Mouse (Mus musculus): ENCODE measurements around the gene Samd8. TPM values are rescaled to one million over a fixed set of nuclear protein-coding genes. Genes with fewer than 3 reads are reported as not detected.

The Samd8 gene
- polyA plus RNA-seq, 1 experiment, result 4.4 TPM

- TF ChIP-seq POLR2A (IDR thresholded peaks at IDR 0.05; ENCODE audit: borderline replicate concordance, control insufficient read depth, low read depth, low read length), result no peak
- TF ChIP-seq CTCF (IDR thresholded peaks at IDR 0.05; ENCODE audit: control insufficient read depth, insufficient read depth, low read length), result no peak
- H3K4me3 ChIP-seq (replicated peaks; ENCODE audit: control insufficient read depth, low read depth, low read length), result no peak overlapping the region
- no peak overlapping the region for H3K27ac ChIP-seq (ENCODE audit: control insufficient read depth, insufficient read depth, low read depth, low read length, poor library complexity)
- WGBS, result 44% methylated on average over 15 of the region's 15 CpGs
- H3K4me1 ChIP-seq (ENCODE audit: control insufficient read depth, insufficient read depth, low read length), result peaks cover 3% of the 10 kb centered on the region; the same call in 1 of the 2 replicates
These were observed 2.0 kb upstream of the Samd8 start for GRCm38 (mm10) chr14:21748142-21748870.

- Histone ChIP-seq H3K4me3 (replicated peaks; ENCODE audit: control insufficient read depth, low read depth, low read length) (peak within 1 kb of the TSS; percentile 83), H3K27ac (ENCODE audit: control insufficient read depth, insufficient read depth, low read depth, low read length, poor library complexity) (peak within 1 kb of the TSS; percentile 88), H3K4me1 (ENCODE audit: control insufficient read depth, insufficient read depth, low read length) (no peaks in the 10 kb centered on the region; the same call in 1 of the 2 replicates)
- WGBS, result under 1% methylated on average over 26 of the region's 26 CpGs
- TF ChIP-seq POLR2A (IDR thresholded peaks at IDR 0.05; ENCODE audit: borderline replicate concordance, control insufficient read depth, low read depth, low read length) (no peak; the same call in 1 of the 2 replicates), CTCF (IDR thresholded peaks at IDR 0.05; ENCODE audit: control insufficient read depth, insufficient read depth, low read length) (no peak)
These were observed 681 bp downstream of the Samd8 start, which contains the start of gene Dusp13 for GRCm38 (mm10) chr14:21750881-21751542. TSS of gene Dusp13 (minus strand) at chr14:21751181.

- no peak for TF ChIP-seq CTCF (IDR thresholded peaks at IDR 0.05; ENCODE audit: control insufficient read depth, insufficient read depth, low read length)
- no peak for TF ChIP-seq POLR2A (IDR thresholded peaks at IDR 0.05; ENCODE audit: borderline replicate concordance, control insufficient read depth, low read depth, low read length)
- WGBS, result 94% methylated on average over 3 of the region's 3 CpGs
- H3K4me3 ChIP-seq (replicated peaks; ENCODE audit: control insufficient read depth, low read depth, low read length), result no peak overlapping the region
- H3K4me1 ChIP-seq (ENCODE audit: control insufficient read depth, insufficient read depth, low read length), result no peaks in the 10 kb centered on the region; the same call in 1 of the 2 replicates
- no peak overlapping the region for H3K27ac ChIP-seq (ENCODE audit: control insufficient read depth, insufficient read depth, low read depth, low read length, poor library complexity)
These were observed 2.1 kb downstream of the Samd8 start for GRCm38 (mm10) chr14:21752411-21752810.

GRCm38 (mm10) chr14:21753367-21753766, 3.0 kb downstream of the Samd8 start:
- no peak for TF ChIP-seq POLR2A (IDR thresholded peaks at IDR 0.05; ENCODE audit: borderline replicate concordance, control insufficient read depth, low read depth, low read length)
- TF ChIP-seq CTCF (IDR thresholded peaks at IDR 0.05; ENCODE audit: control insufficient read depth, insufficient read depth, low read length), result no peak
- Histone ChIP-seq H3K4me3 (replicated peaks; ENCODE audit: control insufficient read depth, low read depth, low read length) (no peak overlapping the region), H3K27ac (ENCODE audit: control insufficient read depth, insufficient read depth, low read depth, low read length, poor library complexity) (no peak overlapping the region), H3K4me1 (ENCODE audit: control insufficient read depth, insufficient read depth, low read length) (no peaks in the 10 kb centered on the region; the same call in 1 of the 2 replicates)
- 78% methylated on average over 4 of the region's 4 CpGs for WGBS

GRCm38 (mm10) chr14:21761560-21761959, 11.2 kb downstream of the Samd8 start:
- no peak overlapping the region for H3K4me3 ChIP-seq (replicated peaks; ENCODE audit: control insufficient read depth, low read depth, low read length)
- TF ChIP-seq CTCF (IDR thresholded peaks at IDR 0.05; ENCODE audit: control insufficient read depth, insufficient read depth, low read length), result no peak
- TF ChIP-seq POLR2A (IDR thresholded peaks at IDR 0.05; ENCODE audit: borderline replicate concordance, control insufficient read depth, low read depth, low read length), result no peak
- H3K27ac ChIP-seq (ENCODE audit: control insufficient read depth, insufficient read depth, low read depth, low read length, poor library complexity), result no peak overlapping the region
- H3K4me1 ChIP-seq (ENCODE audit: control insufficient read depth, insufficient read depth, low read length), result peaks cover 2% of the 10 kb centered on the region; the same call in 1 of the 2 replicates
- 91% methylated on average over 9 of the region's 9 CpGs for WGBS

DNA sequence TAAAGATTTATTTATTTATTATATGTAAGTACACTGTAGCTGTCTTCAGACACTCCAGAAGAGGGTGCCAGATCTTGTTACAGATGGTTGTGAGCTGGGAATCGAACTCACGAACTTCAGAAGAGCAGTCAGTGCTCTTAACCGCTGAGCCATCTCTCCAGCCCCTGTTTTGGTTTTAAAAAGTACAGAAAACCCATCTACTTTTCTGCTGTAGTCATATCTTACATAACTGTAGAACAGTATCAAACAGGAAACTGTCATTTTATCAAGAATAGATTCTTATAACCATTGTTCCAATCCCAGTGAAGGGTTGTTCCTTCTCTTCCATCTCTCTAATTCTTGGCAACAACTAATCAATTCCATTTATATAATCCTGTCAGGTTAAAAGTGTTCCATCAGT, 13.4 kb downstream of the Samd8 start:
- TF ChIP-seq POLR2A (IDR thresholded peaks at IDR 0.05; ENCODE audit: borderline replicate concordance, control insufficient read depth, low read depth, low read length) (no peak), CTCF (IDR thresholded peaks at IDR 0.05; ENCODE audit: control insufficient read depth, insufficient read depth, low read length) (no peak)
- 78% methylated on average over 3 of the region's 3 CpGs for WGBS
- H3K4me1 ChIP-seq (ENCODE audit: control insufficient read depth, insufficient read depth, low read length), result peaks cover 2% of the 10 kb centered on the region; the same call in 1 of the 2 replicates

GRCm38 (mm10) chr14:21764646-21765045, 14.3 kb downstream of the Samd8 start:
- no peak overlapping the region for H3K27ac ChIP-seq (ENCODE audit: control insufficient read depth, insufficient read depth, low read depth, low read length, poor library complexity)
- TF ChIP-seq POLR2A (IDR thresholded peaks at IDR 0.05; ENCODE audit: borderline replicate concordance, control insufficient read depth, low read depth, low read length) (no peak), CTCF (IDR thresholded peaks at IDR 0.05; ENCODE audit: control insufficient read depth, insufficient read depth, low read length) (no peak)
- H3K4me1 ChIP-seq (ENCODE audit: control insufficient read depth, insufficient read depth, low read length), result no peaks in the 10 kb centered on the region; the same call in 1 of the 2 replicates
- WGBS, result 83% methylated on average over 6 of the region's 6 CpGs
- no peak overlapping the region for H3K4me3 ChIP-seq (replicated peaks; ENCODE audit: control insufficient read depth, low read depth, low read length)

More for the DNA sequence above, 13.4 kb downstream of the Samd8 start:
- Histone ChIP-seq H3K4me3 (replicated peaks; ENCODE audit: control insufficient read depth, low read depth, low read length) (no peak overlapping the region), H3K27ac (ENCODE audit: control insufficient read depth, insufficient read depth, low read depth, low read length, poor library complexity) (no peak overlapping the region)

GRCm38 (mm10) chr14:21765754-21766397, 15.5 kb downstream of the Samd8 start:
- no peak for TF ChIP-seq CTCF (IDR thresholded peaks at IDR 0.05; ENCODE audit: control insufficient read depth, insufficient read depth, low read length)
- TF ChIP-seq POLR2A (IDR thresholded peaks at IDR 0.05; ENCODE audit: borderline replicate concordance, control insufficient read depth, low read depth, low read length), result no peak
- no peaks in the 10 kb centered on the region; the same call in 1 of the 2 replicates for H3K4me1 ChIP-seq (ENCODE audit: control insufficient read depth, insufficient read depth, low read length)
- 66% methylated on average over 7 of the region's 7 CpGs for WGBS
- no peak overlapping the region for H3K27ac ChIP-seq (ENCODE audit: control insufficient read depth, insufficient read depth, low read depth, low read length, poor library complexity)
- no peak overlapping the region for H3K4me3 ChIP-seq (replicated peaks; ENCODE audit: control insufficient read depth, low read depth, low read length)

All from bone marrow, adult 2 months (tissue).